Mouse (Mus musculus): Measurements from ENCODE around the gene Slco6d1. TPM values are rescaled to one million over a fixed set of nuclear protein-coding genes. Genes with fewer than 3 reads are reported as not detected.
"Not testable (repeated sequence)": the region's sequence is repeated elsewhere in the genome, so short reads cannot be mapped to it uniquely, and the experiment has no call there.

Gene Slco6d1
- total RNA-seq (2018; cell fraction: chromatin; rRNA removed): not detected
- total RNA-seq (2018; cell fraction: cytosol; rRNA removed): not detected
- total RNA-seq (2018; cell fraction: nucleus; rRNA removed): not detected
- not detected in 3 replicates for polyA plus RNA-seq (2018)

- no peak within 1 kb of the TSS for H3K4me3 ChIP-seq (ENCODE audit: inconsistent target)
- H3K79me2 ChIP-seq (ENCODE audit: inconsistent target): no peaks in the 10 kb centered on the region
- H3K36me3 ChIP-seq (ENCODE audit: inconsistent target): no peaks in the 10 kb centered on the region
- 89% methylated on average over 10 of the region's 10 CpGs for WGBS (ENCODE audit: missing documents)
- H3K27ac ChIP-seq: no peak within 1 kb of the TSS
Observed at GRCm38 (mm10) chr1:98420824-98421223, at the start of gene Slco6d1. Slco6d1 (plus strand) TSS chr1:98421124.

DNA sequence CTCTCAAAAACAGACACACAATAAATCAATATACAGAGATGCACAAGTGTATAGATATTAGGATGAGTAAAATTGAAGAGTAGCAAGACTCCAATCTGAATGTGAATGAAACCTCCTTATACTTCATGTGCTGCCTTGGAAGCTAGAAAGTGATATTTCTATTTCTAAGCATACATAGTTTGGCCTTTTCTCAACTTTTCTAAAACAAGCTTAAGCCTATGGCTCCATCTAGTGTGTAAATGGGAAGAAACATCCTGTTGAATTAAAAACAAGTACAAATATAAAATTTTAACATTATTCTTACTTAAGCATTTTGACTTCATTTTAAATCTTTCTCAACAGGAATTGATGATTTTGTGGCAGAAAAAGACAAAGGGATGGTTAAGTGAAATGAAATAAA, 28.9 kb upstream of the Slco6d1 start:
- H3K27ac ChIP-seq: no peak overlapping the region
- H3K36me3 ChIP-seq (ENCODE audit: inconsistent target): no peaks in the 10 kb centered on the region
- no peak overlapping the region for H3K4me3 ChIP-seq (ENCODE audit: inconsistent target)
- H3K79me2 ChIP-seq (ENCODE audit: inconsistent target): no peaks in the 10 kb centered on the region

DNA sequence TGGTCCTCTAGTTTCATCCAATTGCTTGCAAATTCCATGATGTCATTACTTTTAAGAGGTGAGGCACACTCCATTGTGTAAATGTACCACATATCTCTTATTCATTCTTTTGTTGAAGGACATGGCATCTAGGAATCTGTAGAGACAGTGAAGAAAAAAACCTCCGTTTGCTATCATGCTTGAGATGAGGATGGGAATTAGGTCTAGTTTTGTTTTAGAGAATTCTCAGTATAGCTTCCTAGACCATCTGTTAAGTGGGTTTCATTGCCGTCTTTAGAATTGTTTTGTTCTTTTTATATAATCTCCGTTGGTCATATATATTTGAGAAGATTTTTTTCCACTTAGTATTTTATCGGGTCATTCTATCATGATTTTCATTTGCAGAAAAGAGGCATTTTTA, 27.0 kb downstream of the Slco6d1 start:
- 92% methylated on average over 4 of the region's 4 CpGs for WGBS (ENCODE audit: missing documents)
- no peaks in the 10 kb centered on the region for H3K36me3 ChIP-seq (ENCODE audit: inconsistent target)
- H3K4me3 ChIP-seq (ENCODE audit: inconsistent target): no peak overlapping the region

DNA sequence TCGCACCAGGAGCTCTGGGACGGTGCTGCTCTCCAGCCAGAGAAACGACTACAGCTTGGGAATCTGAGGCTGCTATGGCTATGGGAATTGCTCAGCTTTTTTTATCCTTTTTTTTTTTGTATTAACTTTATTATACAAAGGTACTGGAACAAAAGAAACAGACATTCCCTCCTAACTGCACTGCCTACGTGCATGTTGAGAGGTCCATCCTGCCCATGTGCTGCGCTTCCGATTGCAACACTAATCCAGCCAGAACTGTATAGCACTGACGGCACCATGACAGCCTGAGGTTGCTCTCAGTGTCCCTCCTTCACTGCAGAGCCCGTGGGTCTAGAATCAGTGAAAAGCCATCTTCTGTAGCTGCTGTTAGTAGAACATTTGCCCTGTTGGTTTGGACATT, 38.3 kb downstream of the Slco6d1 start:
- not testable (repeated sequence) for H3K4me3 ChIP-seq (ENCODE audit: inconsistent target); H3K36me3 ChIP-seq (ENCODE audit: inconsistent target); H3K27ac ChIP-seq; H3K79me2 ChIP-seq (ENCODE audit: inconsistent target)
- 94% methylated on average over 7 of the region's 8 CpGs for WGBS (ENCODE audit: missing documents)

More for the DNA sequence above, 27.0 kb downstream of the Slco6d1 start:
- Histone ChIP-seq H3K27ac (no peak overlapping the region), H3K79me2 (ENCODE audit: inconsistent target) (no peaks in the 10 kb centered on the region)

- H3K4me3 ChIP-seq (ENCODE audit: inconsistent target); H3K36me3 ChIP-seq (ENCODE audit: inconsistent target); H3K27ac ChIP-seq; H3K79me2 ChIP-seq (ENCODE audit: inconsistent target): not testable (repeated sequence)
- WGBS (ENCODE audit: missing documents): 85% methylated on average over 1 of the region's 1 CpGs
Observed at GRCm38 (mm10) chr1:98476381-98476780, 55.5 kb downstream of the Slco6d1 start.

DNA sequence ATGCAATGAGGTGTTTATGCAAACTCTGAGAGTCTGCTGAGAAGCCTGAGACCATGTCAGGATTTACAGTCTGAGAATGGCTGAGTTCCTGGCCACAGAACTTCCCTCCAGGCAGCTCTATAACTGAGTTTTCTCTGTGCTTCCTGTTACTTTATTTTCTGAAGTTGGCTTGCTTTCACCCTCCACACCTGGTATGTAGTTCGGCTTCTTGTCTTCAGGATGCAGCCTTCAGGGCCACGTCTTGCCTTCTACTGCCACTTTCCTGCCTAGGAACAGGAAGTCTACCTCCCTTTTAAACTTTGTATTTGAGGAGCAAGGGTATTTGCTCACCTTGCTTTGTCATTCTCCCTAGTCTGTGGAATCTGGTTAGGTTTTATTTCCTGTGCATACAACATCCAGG, 58.3 kb downstream of the Slco6d1 start:
- H3K36me3 ChIP-seq (ENCODE audit: inconsistent target): no peaks in the 10 kb centered on the region
- 8% methylated on average over 2 of the region's 2 CpGs for WGBS (ENCODE audit: missing documents)

DNA sequence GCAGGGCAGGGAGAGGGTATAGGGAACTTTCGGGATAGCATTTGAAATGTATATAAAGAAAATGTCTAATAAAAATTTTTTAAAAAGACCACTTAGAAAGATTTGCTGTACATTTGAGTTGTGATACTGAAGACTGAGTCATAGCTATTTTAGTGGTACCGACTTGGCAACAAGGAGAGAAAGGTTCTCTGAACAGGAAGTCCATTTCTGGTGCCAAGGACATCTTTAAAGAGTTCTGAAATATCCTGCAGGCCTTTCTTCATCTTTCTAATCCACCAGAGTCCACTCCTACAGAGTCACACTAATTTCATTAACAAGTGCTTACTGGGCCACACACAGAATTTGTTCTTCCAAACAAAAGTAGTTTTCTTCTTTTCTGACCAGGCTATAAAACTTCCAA, 85.1 kb downstream of the Slco6d1 start:
- no peak overlapping the region for H3K4me3 ChIP-seq (ENCODE audit: inconsistent target)
- no peaks in the 10 kb centered on the region for H3K36me3 ChIP-seq (ENCODE audit: inconsistent target)
- no peaks in the 10 kb centered on the region for H3K79me2 ChIP-seq (ENCODE audit: inconsistent target)
- 79% methylated on average over 2 of the region's 2 CpGs for WGBS (ENCODE audit: missing documents)
- no peak overlapping the region for H3K27ac ChIP-seq

More for the DNA sequence above, 58.3 kb downstream of the Slco6d1 start:
- no peak overlapping the region for H3K27ac ChIP-seq
- H3K79me2 ChIP-seq (ENCODE audit: inconsistent target): no peaks in the 10 kb centered on the region
- H3K4me3 ChIP-seq (ENCODE audit: inconsistent target): no peak overlapping the region

- no peak overlapping the region for H3K4me3 ChIP-seq (ENCODE audit: inconsistent target)
- no peaks in the 10 kb centered on the region for H3K79me2 ChIP-seq (ENCODE audit: inconsistent target)
- WGBS (ENCODE audit: missing documents): 92% methylated on average over 2 of the region's 2 CpGs
Observed at GRCm38 (mm10) chr1:98522977-98523376, 102.1 kb downstream of the Slco6d1 start.

DNA sequence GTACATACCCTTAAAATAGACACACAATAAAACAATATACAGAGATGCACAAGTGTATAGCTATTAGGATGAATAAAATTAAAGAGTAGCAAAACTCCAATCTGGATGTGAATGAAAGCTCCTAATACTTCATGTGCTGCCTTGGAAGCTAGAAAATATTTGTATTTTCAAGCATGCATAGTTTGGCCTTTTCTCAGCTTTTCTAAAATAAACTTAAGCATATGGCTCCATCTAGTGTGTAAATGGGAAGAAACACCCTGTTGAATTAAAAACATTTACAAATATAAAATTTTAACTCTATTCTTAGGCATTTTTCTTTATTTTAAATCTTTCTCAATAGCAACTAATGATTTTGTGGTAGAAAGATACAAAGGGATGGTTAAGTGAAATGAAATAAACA, 102.6 kb downstream of the Slco6d1 start:
- H3K36me3 ChIP-seq (ENCODE audit: inconsistent target): no peaks in the 10 kb centered on the region
- H3K27ac ChIP-seq: no peak overlapping the region
- H3K79me2 ChIP-seq (ENCODE audit: inconsistent target): no peaks in the 10 kb centered on the region
- H3K4me3 ChIP-seq (ENCODE audit: inconsistent target): no peak overlapping the region

More at GRCm38 (mm10) chr1:98522977-98523376, 102.1 kb downstream of the Slco6d1 start:
- Histone ChIP-seq H3K27ac (no peak overlapping the region), H3K36me3 (ENCODE audit: inconsistent target) (no peaks in the 10 kb centered on the region)

- H3K27ac ChIP-seq; H3K36me3 ChIP-seq (ENCODE audit: inconsistent target); H3K79me2 ChIP-seq (ENCODE audit: inconsistent target); H3K4me3 ChIP-seq (ENCODE audit: inconsistent target): not testable (repeated sequence)
- 100% methylated on average over 1 of the region's 2 CpGs for WGBS (ENCODE audit: missing documents)
Observed at GRCm38 (mm10) chr1:98528368-98528767, 107.4 kb downstream of the Slco6d1 start.

DNA sequence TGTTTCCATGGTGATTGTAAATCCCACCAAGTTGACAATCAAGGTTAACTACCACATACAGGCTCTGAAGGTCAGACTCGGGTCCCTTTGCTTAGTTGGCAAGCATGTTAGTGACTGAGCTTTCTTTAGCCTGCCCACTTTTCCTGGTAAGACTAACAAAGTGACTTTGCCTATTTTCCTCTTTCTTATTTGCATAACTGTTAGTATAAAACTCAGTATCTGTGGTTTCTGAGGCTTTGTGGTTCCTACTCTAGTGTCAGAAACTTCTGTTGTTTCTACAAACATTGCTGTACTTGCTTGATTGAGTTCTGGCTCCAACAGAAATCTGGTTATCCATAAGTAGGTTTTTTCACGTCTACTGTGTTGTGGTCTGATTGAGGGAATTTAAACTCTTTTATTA, 124.4 kb downstream of the Slco6d1 start:
- Histone ChIP-seq H3K79me2 (ENCODE audit: inconsistent target) (no peaks in the 10 kb centered on the region), H3K27ac (no peak overlapping the region)
- 8% methylated on average over 2 of the region's 2 CpGs for WGBS (ENCODE audit: missing documents)

GRCm38 (mm10) chr1:98554388-98554787, 133.5 kb downstream of the Slco6d1 start:
- Histone ChIP-seq H3K27ac (no peak overlapping the region), H3K36me3 (ENCODE audit: inconsistent target) (no peaks in the 10 kb centered on the region), H3K4me3 (ENCODE audit: inconsistent target) (no peak overlapping the region), H3K79me2 (ENCODE audit: inconsistent target) (no peaks in the 10 kb centered on the region)
- 4% methylated on average over 2 of the region's 2 CpGs for WGBS (ENCODE audit: missing documents)

More for the DNA sequence above, 124.4 kb downstream of the Slco6d1 start:
- no peak overlapping the region for H3K4me3 ChIP-seq (ENCODE audit: inconsistent target)
- H3K36me3 ChIP-seq (ENCODE audit: inconsistent target): no peaks in the 10 kb centered on the region

DNA sequence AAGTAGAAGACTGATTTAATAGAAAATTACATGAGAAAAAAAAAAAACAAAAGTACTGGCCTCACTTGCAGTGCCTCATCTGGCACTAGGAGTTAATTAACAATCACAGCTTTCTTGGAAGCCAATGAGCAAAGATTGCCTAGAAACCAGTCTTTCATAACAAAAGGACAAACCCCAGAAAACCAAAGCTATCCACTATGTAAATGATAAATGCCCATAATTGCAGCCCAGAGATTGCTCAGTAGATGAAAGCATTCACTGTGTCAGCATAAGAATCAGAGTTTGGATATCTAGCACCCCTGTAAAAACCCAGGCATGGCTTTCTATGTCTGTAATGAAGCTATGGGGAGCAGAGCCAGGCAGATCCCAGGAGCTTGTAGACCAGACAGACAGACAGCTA, 144.8 kb downstream of the Slco6d1 start:
- Histone ChIP-seq H3K4me3 (ENCODE audit: inconsistent target) (no peak overlapping the region), H3K79me2 (ENCODE audit: inconsistent target) (no peaks in the 10 kb centered on the region)

More for the DNA sequence above, 144.8 kb downstream of the Slco6d1 start:
- Histone ChIP-seq H3K36me3 (ENCODE audit: inconsistent target) (no peaks in the 10 kb centered on the region), H3K27ac (no peak overlapping the region)
